Mouse (Mus musculus): ENCODE results near the gene Hs6st2. TPM values are rescaled to one million over a fixed set of nuclear protein-coding genes. Genes with fewer than 3 reads are reported as not detected.

Gene Hs6st2
- polyA plus RNA-seq, 1 experiment, result 9.9 TPM

- Histone ChIP-seq H3K4me1 (ENCODE audit: control insufficient read depth, insufficient read depth, low read length) (no peaks in the 10 kb centered on the region), H3K9ac (ENCODE audit: low read depth, poor library complexity, severe bottlenecking) (no peak overlapping the region), H3K36me3 (ENCODE audit: control insufficient read depth, insufficient read depth, low read length, poor library complexity, severe bottlenecking) (no peaks in the 10 kb centered on the region), H3K27me3 (ENCODE audit: control insufficient read depth, insufficient read depth, low read length, poor library complexity, severe bottlenecking) (no peaks in the 10 kb centered on the region), H3K27ac (ENCODE audit: insufficient read depth, low read length) (no peak overlapping the region), H3K9me3 (replicated peaks; ENCODE audit: control insufficient read depth, insufficient read depth, low read length, poor library complexity, severe bottlenecking) (no peaks in the 10 kb centered on the region), H3K4me3 (ENCODE audit: low read depth, low read length) (no peak overlapping the region)
- TF ChIP-seq EP300 (IDR thresholded peaks at IDR 0.05; ENCODE audit: insufficient read depth, low read depth, low read length) (no peak), POLR2A (IDR thresholded peaks at IDR 0.05; ENCODE audit: insufficient read depth, low read length) (no peak), CTCF (IDR thresholded peaks at IDR 0.05; ENCODE audit: low read depth, low read length) (no peak)
Measured at GRCm38 (mm10) chrX:51606231-51606863, 75.3 kb downstream of the Hs6st2 start.

DNA sequence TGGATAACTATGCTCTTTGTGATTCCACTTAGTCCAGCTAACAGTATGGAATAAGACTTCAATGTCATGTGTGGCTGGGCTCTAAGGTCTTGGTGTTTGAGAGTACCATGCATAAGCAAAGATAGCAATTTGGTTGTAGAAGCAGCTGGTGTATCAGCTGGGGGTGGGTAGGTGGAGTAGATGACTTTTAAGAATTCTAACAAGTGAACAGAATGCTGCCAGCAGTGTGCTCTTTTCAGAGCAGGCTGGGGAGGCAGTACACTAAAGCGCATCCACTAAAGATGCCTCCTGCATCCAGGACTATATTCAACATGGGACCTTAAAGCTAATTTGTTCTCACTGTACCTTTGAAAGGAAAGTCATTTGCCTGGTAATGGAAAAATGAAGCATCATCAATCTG lies 88.9 kb downstream of the Hs6st2 start:
- H3K4me1 ChIP-seq (ENCODE audit: control insufficient read depth, insufficient read depth, low read length), result no peaks in the 10 kb centered on the region
- no peaks in the 10 kb centered on the region for H3K36me3 ChIP-seq (ENCODE audit: control insufficient read depth, insufficient read depth, low read length, poor library complexity, severe bottlenecking)
- no peak for TF ChIP-seq EP300 (IDR thresholded peaks at IDR 0.05; ENCODE audit: insufficient read depth, low read depth, low read length)
- TF ChIP-seq POLR2A (IDR thresholded peaks at IDR 0.05; ENCODE audit: insufficient read depth, low read length), result no peak
- TF ChIP-seq CTCF (IDR thresholded peaks at IDR 0.05; ENCODE audit: low read depth, low read length), result no peak
- H3K4me3 ChIP-seq (ENCODE audit: low read depth, low read length), result no peak overlapping the region
- H3K27ac ChIP-seq (ENCODE audit: insufficient read depth, low read length), result no peak overlapping the region
- no peak overlapping the region for H3K9ac ChIP-seq (ENCODE audit: low read depth, poor library complexity, severe bottlenecking)
- no peaks in the 10 kb centered on the region for H3K9me3 ChIP-seq (replicated peaks; ENCODE audit: control insufficient read depth, insufficient read depth, low read length, poor library complexity, severe bottlenecking)
- no peaks in the 10 kb centered on the region for H3K27me3 ChIP-seq (ENCODE audit: control insufficient read depth, insufficient read depth, low read length, poor library complexity, severe bottlenecking)

GRCm38 (mm10) chrX:51590448-51591010 lies 91.1 kb downstream of the Hs6st2 start:
- Histone ChIP-seq H3K27ac (ENCODE audit: insufficient read depth, low read length) (no peak overlapping the region), H3K27me3 (ENCODE audit: control insufficient read depth, insufficient read depth, low read length, poor library complexity, severe bottlenecking) (no peaks in the 10 kb centered on the region), H3K36me3 (ENCODE audit: control insufficient read depth, insufficient read depth, low read length, poor library complexity, severe bottlenecking) (no peaks in the 10 kb centered on the region), H3K4me3 (ENCODE audit: low read depth, low read length) (no peak overlapping the region), H3K4me1 (ENCODE audit: control insufficient read depth, insufficient read depth, low read length) (no peaks in the 10 kb centered on the region), H3K9ac (ENCODE audit: low read depth, poor library complexity, severe bottlenecking) (no peak overlapping the region), H3K9me3 (replicated peaks; ENCODE audit: control insufficient read depth, insufficient read depth, low read length, poor library complexity, severe bottlenecking) (no peaks in the 10 kb centered on the region)
- TF ChIP-seq CTCF (IDR thresholded peaks at IDR 0.05; ENCODE audit: low read depth, low read length) (no peak), EP300 (IDR thresholded peaks at IDR 0.05; ENCODE audit: insufficient read depth, low read depth, low read length) (no peak), POLR2A (IDR thresholded peaks at IDR 0.05; ENCODE audit: insufficient read depth, low read length) (no peak)

GRCm38 (mm10) chrX:51585444-51585843 lies 96.2 kb downstream of the Hs6st2 start:
- H3K36me3 ChIP-seq (ENCODE audit: control insufficient read depth, insufficient read depth, low read length, poor library complexity, severe bottlenecking), result no peaks in the 10 kb centered on the region
- H3K9ac ChIP-seq (ENCODE audit: low read depth, poor library complexity, severe bottlenecking), result no peak overlapping the region
- H3K27ac ChIP-seq (ENCODE audit: insufficient read depth, low read length), result no peak overlapping the region
- no peak overlapping the region for H3K4me3 ChIP-seq (ENCODE audit: low read depth, low read length)
- no peaks in the 10 kb centered on the region for H3K27me3 ChIP-seq (ENCODE audit: control insufficient read depth, insufficient read depth, low read length, poor library complexity, severe bottlenecking)
- TF ChIP-seq POLR2A (IDR thresholded peaks at IDR 0.05; ENCODE audit: insufficient read depth, low read length) (no peak), EP300 (IDR thresholded peaks at IDR 0.05; ENCODE audit: insufficient read depth, low read depth, low read length) (no peak), CTCF (IDR thresholded peaks at IDR 0.05; ENCODE audit: low read depth, low read length) (no peak)
- no peaks in the 10 kb centered on the region for H3K9me3 ChIP-seq (replicated peaks; ENCODE audit: control insufficient read depth, insufficient read depth, low read length, poor library complexity, severe bottlenecking)
- H3K4me1 ChIP-seq (ENCODE audit: control insufficient read depth, insufficient read depth, low read length), result no peaks in the 10 kb centered on the region

- no peak overlapping the region for H3K9ac ChIP-seq (ENCODE audit: low read depth, poor library complexity, severe bottlenecking)
- TF ChIP-seq CTCF (IDR thresholded peaks at IDR 0.05; ENCODE audit: low read depth, low read length) (no peak), EP300 (IDR thresholded peaks at IDR 0.05; ENCODE audit: insufficient read depth, low read depth, low read length) (no peak), POLR2A (IDR thresholded peaks at IDR 0.05; ENCODE audit: insufficient read depth, low read length) (no peak)
Measured at GRCm38 (mm10) chrX:51581704-51582103, 100.0 kb downstream of the Hs6st2 start.

GRCm38 (mm10) chrX:51561880-51562279 lies 119.8 kb downstream of the Hs6st2 start:
- H3K27me3 ChIP-seq (ENCODE audit: control insufficient read depth, insufficient read depth, low read length, poor library complexity, severe bottlenecking), result no peaks in the 10 kb centered on the region
- no peaks in the 10 kb centered on the region for H3K36me3 ChIP-seq (ENCODE audit: control insufficient read depth, insufficient read depth, low read length, poor library complexity, severe bottlenecking)
- TF ChIP-seq POLR2A (IDR thresholded peaks at IDR 0.05; ENCODE audit: insufficient read depth, low read length) (no peak), EP300 (IDR thresholded peaks at IDR 0.05; ENCODE audit: insufficient read depth, low read depth, low read length) (no peak), CTCF (IDR thresholded peaks at IDR 0.05; ENCODE audit: low read depth, low read length) (no peak)
- no peak overlapping the region for H3K27ac ChIP-seq (ENCODE audit: insufficient read depth, low read length)
- no peaks in the 10 kb centered on the region for H3K9me3 ChIP-seq (replicated peaks; ENCODE audit: control insufficient read depth, insufficient read depth, low read length, poor library complexity, severe bottlenecking)
- no peak overlapping the region for H3K4me3 ChIP-seq (ENCODE audit: low read depth, low read length)
- H3K4me1 ChIP-seq (ENCODE audit: control insufficient read depth, insufficient read depth, low read length), result no peaks in the 10 kb centered on the region
- no peak overlapping the region for H3K9ac ChIP-seq (ENCODE audit: low read depth, poor library complexity, severe bottlenecking)

More at GRCm38 (mm10) chrX:51581704-51582103, 100.0 kb downstream of the Hs6st2 start:
- H3K4me3 ChIP-seq (ENCODE audit: low read depth, low read length), result no peak overlapping the region
- no peak overlapping the region for H3K27ac ChIP-seq (ENCODE audit: insufficient read depth, low read length)
- no peaks in the 10 kb centered on the region for H3K27me3 ChIP-seq (ENCODE audit: control insufficient read depth, insufficient read depth, low read length, poor library complexity, severe bottlenecking)
- no peaks in the 10 kb centered on the region for H3K9me3 ChIP-seq (replicated peaks; ENCODE audit: control insufficient read depth, insufficient read depth, low read length, poor library complexity, severe bottlenecking)
- H3K4me1 ChIP-seq (ENCODE audit: control insufficient read depth, insufficient read depth, low read length), result no peaks in the 10 kb centered on the region
- no peaks in the 10 kb centered on the region for H3K36me3 ChIP-seq (ENCODE audit: control insufficient read depth, insufficient read depth, low read length, poor library complexity, severe bottlenecking)

Measured in ES-Bruce4 (cell line).